ENCODE assay signal across 24 mouse cellular contexts in genomic region chr12:91751893-91752597, GRCm38 (mm10). TPM values are rescaled to one million over a fixed set of nuclear protein-coding genes. Genes with fewer than 3 reads are reported as not detected.
DNase-seq lines count a peak whose midpoint lies in the region; ATAC-seq and TF ChIP-seq lines count a peak whose summit lies in the region.
"Had no signal": no experiment of that assay in that cellular context is flagged by ENCODE, and none has a peak within 500 bp of the region (broad histone marks: within the 10 kb centered on the region; RNA-seq: fewer than 3 reads in every experiment).

No protein-coding gene starts in this region.

- H3K27me3 ChIP-seq in forebrain, embryonic 11.5 days (ENCODE audit: control insufficient read depth, insufficient read depth, low read length) = no peaks in the 10 kb centered on the region
- no peaks in the 10 kb centered on the region for H3K27me3 ChIP-seq in forebrain, embryonic 12.5 days
- H3K27me3 ChIP-seq in kidney, adult 2 months (replicated peaks; ENCODE audit: control insufficient read depth, insufficient read depth, low read length) = no peaks in the 10 kb centered on the region
- no peaks in the 10 kb centered on the region for H3K27me3 ChIP-seq in kidney, embryonic 14.5 days (ENCODE audit: control insufficient read depth, insufficient read depth, low read length)
- no peaks in the 10 kb centered on the region for H3K27me3 ChIP-seq in thymus, adult 2 months (ENCODE audit: control insufficient read depth, insufficient read depth, low read length)
- H3K27me3 ChIP-seq: embryonic facial prominence, embryonic 12.5 days; forebrain, embryonic 13.5 days; forebrain, embryonic 15.5 days had no signal

- H3K4me2 ChIP-seq in forebrain, embryonic 11.5 days (ENCODE audit: low read depth, low read length, severe bottlenecking) = no peak overlapping the region
- no peak overlapping the region for H3K4me2 ChIP-seq in forebrain, embryonic 12.5 days
- H3K4me2 ChIP-seq in kidney, embryonic 14.5 days (replicated peaks; ENCODE audit: low read depth, low read length) = no peak overlapping the region
- H3K4me2 ChIP-seq: embryonic facial prominence, embryonic 12.5 days; forebrain, embryonic 13.5 days; forebrain, embryonic 15.5 days had no signal

- ATAC-seq in forebrain, embryonic 11.5 days (replicated peaks; ENCODE audit: low FRiP score) = no peak
- no peak for ATAC-seq in forebrain, embryonic 12.5 days (ENCODE audit: low FRiP score)
- ATAC-seq in kidney, embryonic 14.5 days (ENCODE audit: low FRiP score, low TSS enrichment) = no peak
- ATAC-seq: forebrain, embryonic 13.5 days; forebrain, embryonic 15.5 days; forebrain, postnatal 0 days had no signal

- intact Hi-C loops in heart, postnatal 25 days (cut with DNase I) = no loop called here

- no peaks in the 10 kb centered on the region for H3K9me3 ChIP-seq in forebrain, embryonic 11.5 days (ENCODE audit: control insufficient read depth, low read length)
- no peaks in the 10 kb centered on the region for H3K9me3 ChIP-seq in forebrain, embryonic 12.5 days
- H3K9me3 ChIP-seq in kidney, embryonic 14.5 days (ENCODE audit: control insufficient read depth, low read length) = no peaks in the 10 kb centered on the region
- H3K9me3 ChIP-seq: embryonic facial prominence, embryonic 10.5 days; embryonic facial prominence, embryonic 12.5 days; forebrain, embryonic 13.5 days; forebrain, embryonic 15.5 days had no signal

- DNase-seq in forebrain, embryonic 11.5 days (ENCODE audit: low spot score) = peak; percentile 22
- peak; percentile 43 for DNase-seq in kidney, adult 2 months
- DNase-seq in thymus, adult 2 months = no peak
- DNase-seq in thymus, postnatal 4 days = no peak
- DNase-seq in R1 (ENCODE audit: low read depth, low spot score) = peak; percentile 30
- DNase-seq in heart, postnatal 25 days (ENCODE audit: low spot score) = no peak
- DNase-seq: adrenal gland, adult 2 months; adrenal gland, postnatal 10 days; adrenal gland, postnatal 25 days; B cell, adult 2 months; cerebellum, adult 11 months; cerebellum, adult 18-20 months; cerebellum, adult 8-10 months; cerebellum, adult 9-11 months; cerebellum, postnatal 14 days; cerebellum, postnatal 36 days; forebrain, postnatal 0 days had no signal

- no peak overlapping the region for H3K27ac ChIP-seq in forebrain, embryonic 11.5 days (ENCODE audit: low read depth, low read length)
- no peak overlapping the region for H3K27ac ChIP-seq in forebrain, embryonic 12.5 days
- H3K27ac ChIP-seq in kidney, adult 2 months (ENCODE audit: insufficient read depth, low read depth, low read length) = peak overlapping the region; percentile 64
- no peak overlapping the region for H3K27ac ChIP-seq in kidney, embryonic 14.5 days (ENCODE audit: low read depth, low read length)
- peak overlapping the region; percentile 34; the same call in 1 of the 2 replicates for H3K27ac ChIP-seq in thymus, adult 2 months (ENCODE audit: control insufficient read depth, insufficient read depth, low read length)
- H3K27ac ChIP-seq: embryonic facial prominence, embryonic 10.5 days; embryonic facial prominence, embryonic 12.5 days; forebrain, embryonic 13.5 days; forebrain, embryonic 15.5 days had no signal

- 90% methylated on average over 13 of the region's 13 CpGs for WGBS in forebrain, embryonic 11.5 days
- 89% methylated on average over 13 of the region's 13 CpGs for WGBS in forebrain, embryonic 12.5 days
- WGBS in kidney, adult 2 months = 51% methylated on average over 13 of the region's 13 CpGs
- 80% methylated on average over 13 of the region's 13 CpGs for WGBS in kidney, embryonic 14.5 days
- WGBS in thymus, adult 2 months = 83% methylated on average over 13 of the region's 13 CpGs

- H3K9ac ChIP-seq in forebrain, embryonic 11.5 days (ENCODE audit: low read length) = no peak overlapping the region
- no peak overlapping the region for H3K9ac ChIP-seq in forebrain, embryonic 12.5 days
- H3K9ac ChIP-seq in kidney, embryonic 14.5 days (ENCODE audit: low read depth, low read length) = no peak overlapping the region
- H3K9ac ChIP-seq: embryonic facial prominence, embryonic 12.5 days; forebrain, embryonic 13.5 days; forebrain, embryonic 15.5 days; forebrain, postnatal 0 days had no signal

- H3K4me3 ChIP-seq in forebrain, embryonic 11.5 days (ENCODE audit: low read depth, low read length) = no peak overlapping the region
- no peak overlapping the region for H3K4me3 ChIP-seq in forebrain, embryonic 12.5 days (replicated peaks)
- H3K4me3 ChIP-seq in kidney, adult 2 months (ENCODE audit: insufficient read depth, low read depth, low read length) = no peak overlapping the region
- no peak overlapping the region for H3K4me3 ChIP-seq in kidney, embryonic 14.5 days (ENCODE audit: low read length)
- no peak overlapping the region for H3K4me3 ChIP-seq in thymus, adult 2 months (ENCODE audit: control insufficient read depth, insufficient read depth, low read length)
- H3K4me3 ChIP-seq: embryonic facial prominence, embryonic 10.5 days; embryonic facial prominence, embryonic 12.5 days; forebrain, embryonic 13.5 days; forebrain, embryonic 15.5 days had no signal

- H3K36me3 ChIP-seq in forebrain, embryonic 11.5 days (ENCODE audit: control insufficient read depth, insufficient read depth, low read length) = no peaks in the 10 kb centered on the region
- no peaks in the 10 kb centered on the region for H3K36me3 ChIP-seq in forebrain, embryonic 12.5 days (replicated peaks)
- H3K36me3 ChIP-seq in kidney, adult 2 months (ENCODE audit: control insufficient read depth, insufficient read depth, low read length) = no peaks in the 10 kb centered on the region
- no peaks in the 10 kb centered on the region for H3K36me3 ChIP-seq in kidney, embryonic 14.5 days (ENCODE audit: control insufficient read depth, insufficient read depth, low read length)
- H3K36me3 ChIP-seq in thymus, adult 2 months (ENCODE audit: control insufficient read depth, insufficient read depth, low read length) = no peaks in the 10 kb centered on the region
- H3K36me3 ChIP-seq: embryonic facial prominence, embryonic 10.5 days; embryonic facial prominence, embryonic 12.5 days; forebrain, embryonic 15.5 days had no signal

- TF ChIP-seq POLR2A in kidney, adult 2 months (IDR thresholded peaks at IDR 0.05; ENCODE audit: low read depth, low read length) = no peak
- TF ChIP-seq POLR2A in thymus, adult 2 months (IDR thresholded peaks at IDR 0.05; ENCODE audit: control insufficient read depth, extremely low read depth, insufficient read depth, low read length, poor library complexity) = no peak

- no peaks in the 10 kb centered on the region for H3K4me1 ChIP-seq in forebrain, embryonic 11.5 days (replicated peaks; ENCODE audit: control insufficient read depth, insufficient read depth, low read length)
- 0 out of 2 replicates have a peak, but pooled peaks cover 9% of the 10 kb centered on the region for H3K4me1 ChIP-seq in forebrain, embryonic 12.5 days
- H3K4me1 ChIP-seq in kidney, adult 2 months (ENCODE audit: control insufficient read depth, insufficient read depth, low read length) = peaks cover 20% of the 10 kb centered on the region
- no peaks in the 10 kb centered on the region for H3K4me1 ChIP-seq in kidney, embryonic 14.5 days (ENCODE audit: control insufficient read depth, insufficient read depth, low read length)
- peaks cover 11% of the 10 kb centered on the region for H3K4me1 ChIP-seq in thymus, adult 2 months (replicated peaks; ENCODE audit: control insufficient read depth, insufficient read depth, low read length)

- no peak for TF ChIP-seq CTCF in kidney, adult 2 months (conservative IDR thresholded peaks at IDR 0.05; ENCODE audit: insufficient read depth, insufficient read length, low read depth, low read length)
- TF ChIP-seq CTCF in thymus, adult 2 months (IDR thresholded peaks at IDR 0.05; ENCODE audit: borderline replicate concordance, control insufficient read depth, extremely low read depth, insufficient read depth, low read length, poor library complexity) = no peak

RNA-seq across cellular contexts. Expression of gene Ston2, which starts 36.1 kb away (rescaled TPM):
- 13.7 and 16.5 TPM in 2 replicates for polyA plus RNA-seq in forebrain, embryonic 11.5 days (2014; fragmentation: Nextera tagmentation; extraction: Ambion mirVana)
- 11.9 and 14.2 TPM in 2 replicates for polyA plus RNA-seq in forebrain, embryonic 12.5 days (2016; fragmentation: Nextera tagmentation; extraction: Ambion mirVana)
- polyA plus RNA-seq in kidney, adult 2 months (2012; rRNA removed) = 23.3 and 42.8 TPM in 2 replicates
- polyA plus RNA-seq in kidney, embryonic 14.5 days (2014; fragmentation: Nextera tagmentation; extraction: Ambion mirVana) = 7.8 and 13.4 TPM in 2 replicates
- polyA plus RNA-seq in thymus, adult 2 months (2012; rRNA removed) = 17.5 and 20.3 TPM in 2 replicates
- total RNA-seq in heart, postnatal 25 days (2021) = 1 to 10 TPM; 4.0 to 4.5 TPM
- total RNA-seq: MEL had no signal

Comparison
In these comparisons a context has a peak if more than half of its experiments do, and no peak if none do; other contexts are left out.
1. H3K27ac ChIP-seq: peak in kidney, adult 2 months (single experiment) and thymus, adult 2 months (single experiment); none in forebrain, embryonic 11.5 days (single experiment), forebrain, embryonic 12.5 days (single experiment) and kidney, embryonic 14.5 days (single experiment).
2. DNase-seq: peak in forebrain, embryonic 11.5 days (single experiment), kidney, adult 2 months (single experiment) and R1 (single experiment); none in thymus, adult 2 months (single experiment), thymus, postnatal 4 days (single experiment) and heart, postnatal 25 days (single experiment).